Mouse (Mus musculus) intestine, postnatal 0 days (tissue): ENCODE measurements around the gene Timp3. TPM values are rescaled to one million over a fixed set of nuclear protein-coding genes. Genes with fewer than 3 reads are reported as not detected.
A peak's percentile ranks its signal among the peaks of the same experiment; 100 is the strongest.

ENCODE experiments used
- ATAC-seq: fragments of 200-750 bp; cut with Nextera tagmentation; 2 replicates; pipeline ENCODE4 v1.8.0; 2017; ENCODE audit warnings: mild to moderate bottlenecking, moderate TSS enrichment, moderate library complexity
- H3K27ac ChIP-seq: fragments of 300-500 bp; sonication (generic); 2 replicates; pipeline ENCODE4 v1.5.1; 2014; ENCODE audit warnings: mild to moderate bottlenecking, low read depth, low read length, moderate library complexity
- H3K27me3 ChIP-seq: fragments of 300-500 bp; sonication (generic); replicated peaks from 2 replicates; pipeline ENCODE4 v1.6.1; 2014; ENCODE audit warnings: low read length, mixed read lengths; ENCODE audit not compliant: control insufficient read depth, insufficient read depth
- H3K36me3 ChIP-seq: fragments of 300-500 bp; sonication (generic); 2 replicates; pipeline ENCODE4 v1.6.1; 2014; ENCODE audit warnings: mild to moderate bottlenecking, moderate library complexity; ENCODE audit not compliant: control insufficient read depth, insufficient read depth
- H3K4me1 ChIP-seq: fragments of 300-500 bp; sonication (generic); replicated peaks from 2 replicates; pipeline ENCODE4 v1.6.1; 2014; ENCODE audit warnings: antibody characterized with exemption, low read length, mixed read lengths; ENCODE audit not compliant: control insufficient read depth, insufficient read depth
- H3K4me2 ChIP-seq: fragments of 300-500 bp; sonication (generic); replicated peaks from 2 replicates; pipeline ENCODE4 v1.6.1; 2014; ENCODE audit warnings: low read depth, mild to moderate bottlenecking, moderate library complexity
- H3K4me3 ChIP-seq: fragments of 300-500 bp; sonication (generic); 2 replicates; pipeline ENCODE4 v1.5.1; 2014; ENCODE audit warnings: low read depth, low read length
- H3K9ac ChIP-seq: fragments of 300-500 bp; sonication (generic); 2 replicates; pipeline ENCODE4 v1.6.1; 2014; ENCODE audit warnings: mild to moderate bottlenecking, low read depth, low read length
- H3K9me3 ChIP-seq: fragments of 300-500 bp; sonication (generic); 2 replicates; pipeline ENCODE4 v1.6.1; 2016; ENCODE audit warnings: mixed run types; ENCODE audit not compliant: control insufficient read depth
- CTCF ChIP-seq: sonication (generic); IDR thresholded peaks from 2 replicates; pipeline ENCODE4 v1.5.1; 2016; ENCODE audit warnings: low read depth, mild to moderate bottlenecking, control low read depth, antibody characterized with exemption, moderate library complexity
- WGBS: fragments of 180-500 bp; shearing (Covaris S2); extraction: QIAGEN DNeasy Blood & Tissue Kit; methylation state at CpG from one replicate; pipeline ENCODE4 v1.1.7; 2014; 5-methylcytosine and 5-hydroxymethylcytosine counted together
- polyA plus RNA-seq: library from polyadenylated mRNA; unstranded; fragments of >200 nt; fragmentation: Nextera tagmentation; extraction: Ambion mirVana; gene quantifications from 2 replicates; pipeline ENCODE4 v1.2.1, GENCODE M21; 2015

The Timp3 gene
- polyA plus RNA-seq, result 24.2 and 29.4 TPM in 2 replicates

GRCm38 (mm10) chr10:86300293-86301116, at the start of gene Timp3:
Gene Timp3 (plus strand): TSS chr10:86300372.
- H3K9me3 ChIP-seq, result no peaks in the 10 kb centered on the region
- H3K27me3 ChIP-seq, result no peaks in the 10 kb centered on the region
- peak within 1 kb of the TSS; percentile 91 for H3K4me2 ChIP-seq
- TF ChIP-seq CTCF, result no peak
- H3K9ac ChIP-seq, result peak within 1 kb of the TSS; percentile 75
- 1% methylated on average over 62 of the region's 65 CpGs for WGBS
- ATAC-seq, result peak; percentile 48; the same call in 1 of the 2 replicates
- peak within 1 kb of the TSS; percentile 63 for H3K4me3 ChIP-seq
- 0 out of 2 replicates have a peak, but pooled peaks cover 4% of the 10 kb centered on the region for H3K4me1 ChIP-seq
- H3K27ac ChIP-seq, result peak within 1 kb of the TSS; percentile 35; the same call in 1 of the 2 replicates
- H3K36me3 ChIP-seq, result no peaks in the 10 kb centered on the region

GRCm38 (mm10) chr10:86256221-86256620, 44.0 kb upstream of the Timp3 start:
- TF ChIP-seq CTCF, result no peak
- Histone ChIP-seq H3K9ac (no peak overlapping the region), H3K4me2 (no peak overlapping the region), H3K4me3 (no peak overlapping the region), H3K4me1 (no peaks in the 10 kb centered on the region), H3K27me3 (no peaks in the 10 kb centered on the region), H3K9me3 (no peaks in the 10 kb centered on the region), H3K36me3 (no peaks in the 10 kb centered on the region), H3K27ac (no peak overlapping the region)
- ATAC-seq, result no peak
- 57% methylated on average over 4 of the region's 4 CpGs for WGBS

- WGBS, result 82% methylated on average over 3 of the region's 3 CpGs
- ATAC-seq, result no peak
These were observed 43.1 kb upstream of the Timp3 start for GRCm38 (mm10) chr10:86257045-86257444.

DNA sequence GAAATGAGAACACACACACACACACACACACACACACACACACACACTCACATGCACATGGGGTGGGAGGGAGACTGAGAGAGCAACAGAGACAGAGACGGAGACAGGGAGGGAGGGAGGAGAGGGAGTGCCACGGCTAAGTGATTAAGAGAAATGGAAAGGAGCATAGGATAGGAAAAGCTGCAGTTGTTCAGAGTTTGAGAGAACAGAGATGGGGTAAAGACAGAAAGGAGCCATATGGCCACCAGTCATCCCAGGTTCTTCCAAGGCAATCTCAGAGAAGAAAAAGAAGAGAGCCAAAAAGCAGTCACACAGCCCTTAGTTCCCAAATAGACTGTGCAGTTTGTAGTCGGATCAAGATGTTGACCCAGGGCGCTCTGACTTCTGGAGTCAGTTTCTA, 42.1 kb upstream of the Timp3 start:
- no peak overlapping the region for H3K9ac ChIP-seq
- no peak overlapping the region for H3K27ac ChIP-seq
- H3K4me2 ChIP-seq, result no peak overlapping the region
- ATAC-seq, result no peak
- WGBS, result 66% methylated on average over 4 of the region's 4 CpGs
- no peak for TF ChIP-seq CTCF
- no peak overlapping the region for H3K4me3 ChIP-seq
- no peaks in the 10 kb centered on the region for H3K9me3 ChIP-seq
- no peaks in the 10 kb centered on the region for H3K36me3 ChIP-seq
- no peaks in the 10 kb centered on the region for H3K27me3 ChIP-seq
- H3K4me1 ChIP-seq, result no peaks in the 10 kb centered on the region

More at GRCm38 (mm10) chr10:86257045-86257444, 43.1 kb upstream of the Timp3 start:
- TF ChIP-seq CTCF, result no peak
- H3K9me3 ChIP-seq, result no peaks in the 10 kb centered on the region
- no peak overlapping the region for H3K9ac ChIP-seq
- no peak overlapping the region for H3K27ac ChIP-seq
- H3K27me3 ChIP-seq, result no peaks in the 10 kb centered on the region
- H3K36me3 ChIP-seq, result no peaks in the 10 kb centered on the region
- H3K4me3 ChIP-seq, result no peak overlapping the region
- H3K4me1 ChIP-seq, result no peaks in the 10 kb centered on the region
- no peak overlapping the region for H3K4me2 ChIP-seq

DNA sequence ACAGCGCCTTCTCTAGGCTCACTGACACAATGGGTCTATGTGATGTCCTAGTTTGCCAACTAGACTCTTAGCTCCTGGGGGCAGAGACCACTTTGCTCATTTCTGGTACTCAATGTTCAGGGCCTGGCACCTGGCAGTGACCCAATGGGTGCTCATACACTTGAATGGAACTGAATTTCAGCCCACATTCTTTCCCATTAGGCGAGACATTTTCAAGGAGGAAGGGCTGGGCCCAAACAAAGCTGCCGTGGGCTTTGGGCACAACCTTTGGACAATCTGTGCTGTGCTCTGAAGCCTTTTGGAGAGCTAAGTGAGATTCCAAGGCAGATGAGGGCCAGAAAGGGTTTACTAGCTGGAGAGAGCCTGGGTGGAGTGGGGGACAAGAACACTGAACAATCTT, 41.2 kb upstream of the Timp3 start:
- H3K9ac ChIP-seq, result no peak overlapping the region
- H3K36me3 ChIP-seq, result no peaks in the 10 kb centered on the region
- no peaks in the 10 kb centered on the region for H3K9me3 ChIP-seq
- no peaks in the 10 kb centered on the region for H3K4me1 ChIP-seq
- no peak for ATAC-seq
- no peak overlapping the region for H3K4me2 ChIP-seq
- H3K4me3 ChIP-seq, result no peak overlapping the region
- H3K27me3 ChIP-seq, result no peaks in the 10 kb centered on the region
- WGBS, result 75% methylated on average over 3 of the region's 3 CpGs
- no peak overlapping the region for H3K27ac ChIP-seq
- no peak for TF ChIP-seq CTCF

DNA sequence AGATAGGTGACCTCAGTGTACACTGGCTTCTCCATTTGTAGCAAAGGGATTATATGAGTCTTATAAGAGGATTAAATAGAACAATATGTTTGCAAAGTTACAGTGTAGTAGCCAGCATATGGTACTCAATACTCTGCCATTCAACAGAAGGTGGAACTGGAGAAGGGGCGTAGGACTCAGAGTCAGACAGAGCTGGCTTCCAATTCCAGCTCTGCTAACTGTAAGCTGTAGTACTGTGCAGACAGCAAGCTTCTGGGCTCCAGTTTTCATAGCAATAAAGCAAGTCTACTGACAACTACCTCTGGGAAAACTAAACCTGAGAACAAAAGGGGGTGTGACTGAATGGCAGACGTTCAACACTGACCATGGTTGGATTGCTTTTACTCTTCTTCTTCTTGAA, 38.4 kb upstream of the Timp3 start:
- 76% methylated on average over 2 of the region's 2 CpGs for WGBS
- no peaks in the 10 kb centered on the region for H3K36me3 ChIP-seq
- H3K4me3 ChIP-seq, result no peak overlapping the region
- TF ChIP-seq CTCF, result no peak
- ATAC-seq, result no peak
- H3K27me3 ChIP-seq, result no peaks in the 10 kb centered on the region
- H3K4me2 ChIP-seq, result no peak overlapping the region
- no peak overlapping the region for H3K27ac ChIP-seq
- H3K9me3 ChIP-seq, result no peaks in the 10 kb centered on the region
- no peak overlapping the region for H3K9ac ChIP-seq
- no peaks in the 10 kb centered on the region for H3K4me1 ChIP-seq
